Mouse (Mus musculus) heart, postnatal 0 days (tissue): ENCODE measurements at regions not wholly inside any gene's neighbourhood (a gene's known extent, or its start where the extent isn't known, plus 50 kb on each side); places are given as distances from the start of the nearest gene placed in this dataset.

Experiments used
- CTCF ChIP-seq: IDR thresholded peaks from 2 replicates; pipeline ENCODE4 v1.5.1; 2016; ENCODE audit warnings: antibody characterized with exemption, control low read depth, low read depth
- EP300 ChIP-seq: IDR thresholded peaks from 2 replicates; pipeline ENCODE4 v1.6.1; 2016; ENCODE audit warnings: antibody characterized with exemption, low read depth

DNA sequence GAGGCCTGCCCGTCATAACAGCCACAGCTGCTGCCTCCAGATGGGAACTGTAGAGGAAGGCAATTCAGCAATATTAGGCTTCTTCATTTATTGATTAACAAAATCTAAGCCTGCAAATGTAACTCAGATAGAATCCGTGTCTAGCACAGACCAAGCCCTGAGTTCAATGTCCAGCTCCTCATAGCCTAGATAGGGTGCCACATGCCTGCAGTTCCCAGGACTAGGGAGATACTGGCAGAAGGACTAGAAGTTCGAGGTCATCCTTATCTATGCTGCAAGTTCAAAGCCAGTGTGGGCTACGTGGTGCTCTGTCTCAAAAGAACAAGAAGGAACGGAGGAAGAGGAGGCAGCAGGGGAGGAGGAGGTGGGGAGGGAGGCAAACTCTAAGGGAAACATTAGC is 121.2 kb upstream of the Pkdcc start:
- TF ChIP-seq CTCF: no peak
- no peak for TF ChIP-seq EP300
